Mouse (Mus musculus) CD4-positive, CD25-positive, alpha-beta regulatory T cell, adult 4 months (primary cell): Measurements from ENCODE around the gene Shisa7. TPM values are rescaled to one million over a fixed set of nuclear protein-coding genes. Genes with fewer than 3 reads are reported as not detected.
"Not testable (repeated sequence)": the region's sequence is repeated elsewhere in the genome, so short reads cannot be mapped to it uniquely, and the experiment has no call there.

ENCODE experiments used
- ATAC-seq: one replicate; pipeline ENCODE4 v1.8.0; 2017
- polyA plus RNA-seq, 2 experiments: library from polyadenylated mRNA; unstranded; fragments of 100-300 nt; shearing (Covaris generic); gene quantifications; one replicate each; pipeline ENCODE4 v1.2.1; 2017

The Shisa7 gene
- polyA plus RNA-seq, 2 experiments from 2014 or later: 0.11 TPM; not detected in 1

- ATAC-seq: not testable (repeated sequence)
Measured at GRCm38 (mm10) chr7:4793248-4793647, 51.2 kb downstream of the Shisa7 start.

DNA sequence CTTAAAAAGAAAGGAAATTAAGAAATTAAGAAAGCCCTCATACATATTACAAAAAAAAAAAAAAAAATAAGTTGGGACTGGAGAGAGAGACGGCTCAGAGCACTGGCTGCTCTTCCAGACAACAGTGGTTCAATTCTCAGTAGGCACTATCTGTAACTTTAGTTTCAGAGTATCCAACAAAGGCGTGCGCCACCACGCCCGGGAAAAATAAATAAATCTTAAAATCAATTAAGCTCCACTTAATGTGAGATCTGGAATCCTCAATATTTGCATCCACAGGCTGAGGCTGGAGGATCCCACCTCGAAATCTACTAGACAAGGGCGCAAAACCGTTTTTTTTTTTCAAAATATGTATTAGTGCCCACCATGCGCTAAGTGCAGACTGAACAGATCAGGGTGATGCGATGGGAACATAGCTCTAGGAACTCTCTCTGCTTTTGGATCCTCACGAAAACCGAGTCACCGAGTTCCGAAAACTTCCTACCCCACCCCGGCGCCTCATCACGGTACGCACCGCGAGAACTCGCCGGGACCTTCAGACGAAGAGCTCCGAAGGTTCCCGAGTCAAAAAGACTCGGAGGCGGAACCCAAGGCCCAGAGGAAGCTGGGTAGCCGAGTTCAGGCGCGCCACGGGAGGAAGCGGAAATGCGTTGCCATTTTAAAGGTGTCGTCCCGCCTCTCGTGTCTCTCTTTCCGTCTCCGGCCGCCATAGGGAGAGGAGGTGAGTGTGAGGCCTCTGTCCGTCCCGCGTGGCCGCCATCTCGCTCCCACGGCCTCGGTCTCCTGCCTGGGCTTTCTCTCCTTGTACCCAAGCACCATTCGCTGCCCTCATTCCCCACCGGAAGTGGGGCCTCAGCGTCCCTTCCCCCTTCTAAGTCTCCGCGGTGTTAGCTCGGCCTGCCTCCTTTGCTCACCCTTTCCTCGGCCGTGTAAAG is 52.0 kb downstream of the Shisa7 start, which contains the start of gene Rpl28:
Rpl28 (plus strand) TSS at position 597 of the 935 bp plus-strand sequence.
- ATAC-seq: peak; percentile 94

- no peak for ATAC-seq
Measured at GRCm38 (mm10) chr7:4789436-4789935, 55.0 kb downstream of the Shisa7 start, which contains the start of gene Tmem238. Gene Tmem238 (minus strand): TSS chr7:4789656.

DNA sequence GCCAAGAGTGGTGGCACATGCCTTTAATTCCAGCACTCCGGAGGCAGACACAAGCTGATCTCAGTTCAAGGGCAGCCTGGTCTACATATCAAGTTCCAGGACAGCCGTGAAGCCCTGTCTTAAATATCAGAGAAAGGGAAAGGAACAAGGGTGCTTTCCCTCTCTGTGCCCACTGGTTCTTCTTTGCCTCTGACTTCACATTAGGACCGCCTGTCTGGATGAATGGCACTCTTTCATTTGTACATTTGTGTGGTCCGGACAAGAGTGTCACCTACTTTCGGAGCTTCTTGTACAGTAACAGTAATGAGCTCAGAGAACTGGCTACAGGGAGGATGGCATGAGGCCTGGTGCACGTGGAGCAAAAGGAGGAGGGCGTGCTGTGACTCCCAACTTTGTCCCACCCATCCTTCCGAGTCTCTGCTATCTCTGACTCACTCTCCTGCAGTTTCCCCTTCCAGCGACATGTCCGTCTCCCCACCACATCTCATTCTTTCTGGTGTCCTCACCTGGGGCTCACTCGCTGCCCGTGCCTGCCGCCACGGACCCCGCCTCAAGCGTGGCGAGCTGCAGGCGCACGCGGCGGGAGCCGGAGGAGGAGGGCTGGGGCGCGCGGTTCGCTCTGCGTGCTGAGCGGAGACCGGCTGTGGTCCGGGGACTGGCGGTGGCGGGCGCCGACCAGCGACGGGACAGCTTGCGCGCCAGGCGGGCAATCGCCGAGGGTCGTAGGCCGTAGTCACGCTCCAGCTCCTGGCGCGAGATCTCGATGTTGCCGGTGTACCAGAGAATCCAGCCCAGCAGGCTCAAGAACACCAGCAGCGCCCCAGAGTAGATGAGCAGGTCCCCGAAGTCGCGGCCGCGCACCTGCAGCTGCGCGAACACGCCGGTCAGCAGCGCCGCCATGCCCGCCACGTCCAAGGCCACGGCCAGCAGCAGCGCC is 55.7 kb downstream of the Shisa7 start:
- no peak for ATAC-seq

- no peak for ATAC-seq
Measured at GRCm38 (mm10) chr7:4783667-4784268, 60.7 kb downstream of the Shisa7 start.

- no peak for ATAC-seq
Measured at GRCm38 (mm10) chr7:4782759-4783158, 61.7 kb downstream of the Shisa7 start, which contains the start of the genes Il11 and Tmem190. Gene Il11 (minus strand): TSS chr7:4782859. Gene Tmem190 (plus strand): TSS chr7:4782937.

- no peak for ATAC-seq
Measured at GRCm38 (mm10) chr7:4782130-4782529, 62.4 kb downstream of the Shisa7 start.

GRCm38 (mm10) chr7:4779921-4780320 is 64.6 kb downstream of the Shisa7 start:
- no peak for ATAC-seq

- ATAC-seq: no peak
Measured at GRCm38 (mm10) chr7:4777851-4778637, 66.5 kb downstream of the Shisa7 start.

DNA sequence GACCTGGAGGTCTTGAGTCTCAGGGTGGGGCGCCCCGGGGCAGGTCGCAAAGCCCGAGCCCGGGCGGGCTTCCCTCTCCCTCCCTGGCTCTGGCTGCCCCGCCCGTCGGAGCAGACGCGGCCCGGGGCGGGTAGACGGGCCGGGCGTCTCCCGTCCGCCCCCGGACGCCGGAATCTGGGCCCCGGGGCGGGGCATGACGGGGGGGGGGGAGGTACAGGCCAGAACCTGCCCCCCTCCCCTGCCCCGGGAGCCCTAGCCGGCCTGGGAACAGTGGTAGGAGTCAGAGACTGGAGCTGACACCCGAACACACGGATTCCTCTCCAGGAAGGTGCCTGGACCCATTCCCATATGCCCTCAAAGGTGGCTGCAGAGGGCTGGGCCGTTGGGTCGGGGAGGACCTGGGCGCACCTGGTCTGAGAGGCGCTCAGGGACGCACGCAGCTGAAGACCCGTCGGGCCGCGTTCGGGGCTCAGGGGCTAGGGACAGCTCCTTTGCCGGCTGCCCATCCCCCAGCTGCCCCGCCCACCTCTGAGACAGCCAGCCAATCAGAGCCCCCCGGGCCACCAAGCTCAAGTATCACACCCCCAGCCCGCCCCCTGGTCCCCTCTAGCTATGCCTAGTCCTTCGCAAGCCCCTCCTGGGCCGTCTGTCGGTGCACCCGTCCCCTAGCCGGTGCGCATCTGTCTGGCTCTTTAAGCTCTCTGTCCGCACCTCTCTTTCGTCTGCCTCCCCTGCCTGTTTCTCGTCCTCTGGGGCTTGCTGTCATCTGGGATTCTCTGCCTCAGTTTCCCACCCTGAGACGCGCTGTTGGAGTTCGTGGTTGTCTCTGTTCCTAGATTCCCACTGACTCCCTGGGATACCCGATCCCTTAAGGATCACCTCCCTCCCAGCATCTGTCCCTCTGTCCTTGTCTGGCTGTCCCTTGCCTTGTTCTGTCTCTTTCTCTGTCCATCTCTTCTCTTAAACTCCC is 67.3 kb downstream of the Shisa7 start:
- ATAC-seq: peak; percentile 62

DNA sequence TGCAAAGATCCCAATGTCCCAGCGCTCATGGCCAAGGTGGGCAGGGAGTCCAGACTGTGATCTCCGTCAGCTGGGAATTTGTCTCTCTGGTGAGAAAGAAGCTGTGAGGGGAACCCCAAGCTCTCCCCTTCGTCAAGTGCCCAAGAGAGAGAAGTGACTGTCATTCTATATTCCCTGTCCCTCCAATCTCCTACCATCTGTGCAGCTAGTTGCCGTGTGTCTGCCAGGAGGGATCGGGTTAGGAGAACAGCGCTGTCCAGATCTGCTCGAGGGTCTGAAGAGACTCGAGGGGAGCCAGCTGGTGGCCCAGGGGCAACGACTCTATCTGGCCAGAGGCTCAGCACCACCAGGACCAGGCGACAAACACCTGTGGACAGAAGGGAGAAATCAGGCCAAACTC is 68.4 kb downstream of the Shisa7 start:
- no peak for ATAC-seq

Other genes with a start within 250 kb of the Shisa7 start
- not detected for gene Ptprh, start 240.7 kb downstream of the Shisa7 start, polyA plus RNA-seq
- 1 to 10 TPM; 2.9 to 4.2 TPM for gene Tmem86b, start 213.3 kb downstream of the Shisa7 start, polyA plus RNA-seq
- gene Ppp6r1, start 185.7 kb downstream of the Shisa7 start, polyA plus RNA-seq: 1 to 10 TPM; 6.7 to 9.1 TPM
- gene Hspbp1, start 159.6 kb downstream of the Shisa7 start, polyA plus RNA-seq: 10 to 100 TPM; 45.4 to 48.2 TPM
- not detected for gene Brsk1, start 154.1 kb downstream of the Shisa7 start, polyA plus RNA-seq
- under 1 TPM in 1 of 2 experiments, not detected in 1; 0.47 TPM for gene Tmem150b, start 119.4 kb downstream of the Shisa7 start, polyA plus RNA-seq
- 10 to 100 TPM; 22.9 to 25.8 TPM for gene Kmt5c, start 104.6 kb downstream of the Shisa7 start, polyA plus RNA-seq
- 1 to 10 TPM in 1 of 2 experiments, not detected in 1; 2.1 TPM for gene Cox6b2, start 91.6 kb downstream of the Shisa7 start, polyA plus RNA-seq
- not detected for gene Fam71e2, start 73.4 kb downstream of the Shisa7 start, polyA plus RNA-seq
- under 1 TPM in 1 of 2 experiments, not detected in 1; 0.16 TPM for gene Il11, start 61.8 kb downstream of the Shisa7 start, polyA plus RNA-seq
- not detected for gene Tmem190, start 61.8 kb downstream of the Shisa7 start, polyA plus RNA-seq
- gene Tmem238, start 55.0 kb downstream of the Shisa7 start, polyA plus RNA-seq: under 1 TPM in 1 of 2 experiments, not detected in 1; 0.86 TPM
- 100 to 1,000 TPM; 446 to 574 TPM for gene Rpl28, start 51.8 kb downstream of the Shisa7 start, polyA plus RNA-seq
- 10 to 100 TPM; 25.0 to 25.3 TPM for gene Ube2s, start 32.1 kb downstream of the Shisa7 start, polyA plus RNA-seq
- gene Isoc2b, start 25.6 kb upstream of the Shisa7 start, polyA plus RNA-seq: 10 to 100 TPM; 29.1 to 47.3 TPM
- under 1 TPM; 0.35 to 0.47 TPM for gene Isoc2a, start 32.5 kb upstream of the Shisa7 start, polyA plus RNA-seq
- not detected for gene Gm36210, start 61.8 kb upstream of the Shisa7 start, polyA plus RNA-seq
- gene Zfp628, start 70.5 kb upstream of the Shisa7 start, polyA plus RNA-seq: 1 to 10 TPM in 1 of 2 experiments, under 1 TPM in 1; 0.99 to 1.5 TPM
- under 1 TPM in 1 of 2 experiments, not detected in 1; 0.61 TPM for gene Nat14, start 77.3 kb upstream of the Shisa7 start, polyA plus RNA-seq
- gene Ssc5d, start 81.1 kb upstream of the Shisa7 start, polyA plus RNA-seq: under 1 TPM in 1 of 2 experiments, not detected in 1; 0.12 TPM
- gene Sbk2, start 119.7 kb upstream of the Shisa7 start, polyA plus RNA-seq: not detected
- gene Sbk3, start 126.5 kb upstream of the Shisa7 start, polyA plus RNA-seq: not detected
- 1 to 10 TPM; 3.6 to 6.4 TPM for gene Zfp579, start 151.5 kb upstream of the Shisa7 start, polyA plus RNA-seq
- gene Zfp524, start 169.7 kb upstream of the Shisa7 start, polyA plus RNA-seq: 10 to 100 TPM; 44.1 to 45.4 TPM
- 10 to 100 TPM in 1 of 2 experiments, 1 to 10 TPM in 1; 9.5 to 12.0 TPM for gene Fiz1, start 170.0 kb upstream of the Shisa7 start, polyA plus RNA-seq
- gene Gm44973, start 170.8 kb upstream of the Shisa7 start, polyA plus RNA-seq: 1 to 10 TPM; 7.9 to 8.9 TPM
- gene Zfp865, start 175.7 kb upstream of the Shisa7 start, polyA plus RNA-seq: 10 to 100 TPM in 1 of 2 experiments, 1 to 10 TPM in 1; 3.5 to 12.3 TPM
- gene Ccdc106, start 175.9 kb upstream of the Shisa7 start, polyA plus RNA-seq: under 1 TPM in 1 of 2 experiments, not detected in 1; 0.58 TPM
- not detected for gene 4632433K11Rik, start 189.4 kb upstream of the Shisa7 start, polyA plus RNA-seq
- gene Zfp784, start 193.8 kb upstream of the Shisa7 start, polyA plus RNA-seq: 1 to 10 TPM; 4.5 to 9.3 TPM
- gene Zfp580, start 206.8 kb upstream of the Shisa7 start, polyA plus RNA-seq: under 1 TPM in 1 of 2 experiments, not detected in 1; 0.69 TPM
- gene U2af2, start 217.4 kb upstream of the Shisa7 start, polyA plus RNA-seq: 10 to 100 TPM; 27.5 to 28.2 TPM
- 1 to 10 TPM; 4.0 to 7.2 TPM for gene Epn1, start 235.5 kb upstream of the Shisa7 start, polyA plus RNA-seq